Mouse (Mus musculus) myocyte (in vitro differentiated cells): ENCODE data around the gene Pax9.

ENCODE experiments used
- CEBPB ChIP-seq: IDR thresholded peaks from 2 replicates; pipeline ENCODE4 v1.6.1; 2011; ENCODE audit warnings: mild to moderate bottlenecking, moderate library complexity; ENCODE audit not compliant: poor library complexity, insufficient read depth, severe bottlenecking
- E2F4 ChIP-seq: IDR thresholded peaks from one replicate; pipeline ENCODE4 v1.6.1; 2011; ENCODE audit warnings: mild to moderate bottlenecking, control low read depth, moderate library complexity; ENCODE audit not compliant: insufficient read depth
- POLR2A ChIP-seq: IDR thresholded peaks from one replicate; pipeline ENCODE4 v1.6.1; 2011; ENCODE audit warnings: low read depth, mild to moderate bottlenecking, control low read depth, moderate library complexity; ENCODE audit not compliant: insufficient read length
- TCF12 ChIP-seq: IDR thresholded peaks from one replicate; pipeline ENCODE4 v1.6.1; 2011; ENCODE audit warnings: mild to moderate bottlenecking, control low read depth; ENCODE audit not compliant: poor library complexity, insufficient read depth, severe bottlenecking
- TCF3 ChIP-seq: IDR thresholded peaks from one replicate; pipeline ENCODE4 v1.6.1; 2011; ENCODE audit warnings: low read depth, control low read depth; ENCODE audit not compliant: insufficient read length

DNA sequence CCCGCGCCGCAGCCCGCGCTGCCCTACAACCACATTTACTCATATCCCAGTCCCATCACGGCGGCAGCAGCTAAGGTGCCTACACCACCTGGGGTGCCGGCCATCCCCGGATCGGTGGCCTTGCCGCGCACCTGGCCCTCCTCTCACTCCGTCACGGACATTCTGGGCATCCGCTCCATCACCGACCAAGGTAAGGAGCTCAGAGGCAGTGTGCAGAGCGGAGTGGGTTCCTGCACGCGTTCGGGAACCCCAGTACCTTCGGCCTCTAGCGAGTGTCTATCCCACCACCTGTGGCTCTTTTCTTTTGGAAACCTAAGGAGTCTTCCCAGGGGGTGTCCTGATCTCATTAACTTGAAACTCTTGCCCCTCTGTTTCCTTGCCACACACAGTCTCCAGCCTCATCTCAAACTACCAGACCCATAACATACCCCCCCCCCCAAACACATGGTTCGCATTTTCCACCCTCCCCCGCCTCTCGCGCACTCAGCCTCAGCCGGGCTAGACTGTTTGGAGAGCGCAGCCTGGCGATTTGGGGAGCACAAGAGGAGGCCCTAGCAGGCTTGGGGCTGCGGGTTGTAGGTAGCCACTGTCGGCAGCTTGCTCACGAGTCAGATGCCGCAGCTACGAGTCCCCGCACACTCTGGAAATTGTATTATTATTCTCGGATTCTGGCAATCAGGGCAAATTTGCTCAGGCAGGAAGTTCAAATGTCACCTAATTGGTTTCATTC, 5.6 kb downstream of the Pax9 start:
- TF ChIP-seq POLR2A (no peak), E2F4 (no peak), TCF12 (no peak), TCF3 (no peak), CEBPB (no peak)
